Mouse (Mus musculus) spleen, postnatal 4 days (tissue): ENCODE results near the gene Abhd5.

Experiments
- DNase-seq, 2 experiments: peaks; one replicate each; pipeline ENCODE4 v3.0.0; 2022; ENCODE audit warnings: low spot score in 2 of 2

Abhd5 gene

GRCm38 (mm10) chr9:122414648-122415047, 63.2 kb downstream of the Abhd5 start:
- DNase-seq: no peak

- no peak for DNase-seq
Observed at GRCm38 (mm10) chr9:122415056-122415775, 63.8 kb downstream of the Abhd5 start.

GRCm38 (mm10) chr9:122416617-122417016, 65.2 kb downstream of the Abhd5 start:
- no peak for DNase-seq

GRCm38 (mm10) chr9:122420195-122420756, 68.9 kb downstream of the Abhd5 start:
- DNase-seq: no peak

GRCm38 (mm10) chr9:122420772-122421764, 69.7 kb downstream of the Abhd5 start:
- DNase-seq: peak; percentile 57 to 84

GRCm38 (mm10) chr9:122421911-122422310, 70.5 kb downstream of the Abhd5 start:
- DNase-seq: no peak

- peak in 1 of 2 experiments; percentile 55 for DNase-seq
Observed at GRCm38 (mm10) chr9:122422706-122423105, 71.3 kb downstream of the Abhd5 start.

- DNase-seq: peak in 1 of 2 experiments; percentile 59
Observed at GRCm38 (mm10) chr9:122423146-122423545, 71.7 kb downstream of the Abhd5 start.

- DNase-seq: peak in 1 of 2 experiments; percentile 77
Observed at GRCm38 (mm10) chr9:122424941-122425608, 73.7 kb downstream of the Abhd5 start.

- DNase-seq: no peak
Observed at GRCm38 (mm10) chr9:122429058-122429649, 77.7 kb downstream of the Abhd5 start.

GRCm38 (mm10) chr9:122429685-122430084, 78.3 kb downstream of the Abhd5 start:
- DNase-seq: no peak
